Mouse (Mus musculus) v-Abl transformed pro-B cells (cell line): ENCODE data around the gene AL607142.1.

Experiments used
- in situ Hi-C, 2 experiments: fragments of 400-800 bp; cut with MboI; formaldehyde crosslinking; loops; one replicate each; pipeline ENCODE4 v1.15.1; 2025; ENCODE audit not compliant: unreplicated experiment in 2 of 2

Gene AL607142.1

DNA sequence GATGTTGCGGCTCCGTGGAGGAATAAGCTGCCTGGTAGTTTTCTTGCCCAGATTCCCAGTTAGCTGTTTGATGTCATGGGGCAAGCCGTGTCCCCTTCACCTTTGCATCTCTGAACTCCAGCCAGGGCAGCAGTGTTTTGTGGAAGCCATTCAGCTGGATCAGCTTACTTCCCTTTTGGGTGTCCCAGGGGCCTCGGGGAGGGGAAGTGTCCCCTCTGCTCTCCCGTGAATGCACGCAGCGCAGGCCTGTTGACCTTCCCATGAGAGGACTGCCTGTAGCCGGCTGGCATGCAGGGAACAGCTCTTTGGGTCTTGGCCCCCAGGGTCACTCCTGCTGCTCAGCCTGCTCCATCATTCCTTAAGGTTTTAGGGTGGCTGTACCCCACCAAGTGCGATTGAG lies 10.7 kb upstream of the AL607142.1 start:
- in situ Hi-C loops = loop anchor here (5.0 kb wide), 2 partner anchors 48 to 87 kb away; no protein-coding TSS in a partner anchor

- in situ Hi-C loops = no loop called here
Observed at GRCm38 (mm10) chr4:120056451-120056850, 8.3 kb upstream of the AL607142.1 start.

DNA sequence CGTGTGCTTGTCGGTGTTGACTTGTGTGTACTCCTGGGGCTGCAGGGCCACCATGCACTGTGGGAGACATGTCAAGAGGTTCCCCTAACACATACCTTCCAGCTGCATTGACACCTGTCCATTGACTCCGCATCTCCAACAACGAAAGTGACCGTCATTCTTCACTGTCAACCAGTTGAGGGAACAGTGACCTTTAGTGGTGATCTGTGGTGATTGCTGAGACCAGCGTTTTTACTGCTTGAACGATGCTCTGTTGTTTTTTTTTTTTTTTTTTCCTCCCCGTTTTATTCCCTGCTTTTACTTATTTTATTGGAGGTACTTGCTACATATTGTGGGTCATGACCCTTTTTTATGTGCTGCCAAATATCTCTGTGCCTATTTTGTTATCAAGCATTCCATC lies 7.3 kb upstream of the AL607142.1 start:
- in situ Hi-C loops = no loop called here

DNA sequence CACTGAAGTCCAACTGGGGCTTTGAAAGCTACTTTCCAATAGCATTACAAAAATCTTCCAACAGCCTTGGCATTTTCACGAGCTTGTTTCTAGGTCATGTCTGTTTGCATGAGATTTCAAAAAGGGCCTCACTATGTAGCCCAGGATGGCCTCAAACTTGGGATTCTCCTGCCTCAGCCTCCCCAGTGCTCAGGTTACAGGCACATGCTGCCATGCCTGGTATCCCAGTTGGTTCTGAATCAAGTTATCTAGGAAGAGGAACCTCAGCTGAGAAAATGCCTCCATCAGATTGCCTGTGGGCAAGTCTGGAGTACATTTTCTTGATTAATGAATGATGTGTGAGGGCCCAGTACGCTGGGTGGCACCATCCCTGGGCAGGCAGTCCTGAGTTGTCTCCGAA lies 6.6 kb upstream of the AL607142.1 start:
- in situ Hi-C loops = no loop called here

- in situ Hi-C loops = no loop called here
Observed at GRCm38 (mm10) chr4:120058794-120059193, 6.0 kb upstream of the AL607142.1 start.

DNA sequence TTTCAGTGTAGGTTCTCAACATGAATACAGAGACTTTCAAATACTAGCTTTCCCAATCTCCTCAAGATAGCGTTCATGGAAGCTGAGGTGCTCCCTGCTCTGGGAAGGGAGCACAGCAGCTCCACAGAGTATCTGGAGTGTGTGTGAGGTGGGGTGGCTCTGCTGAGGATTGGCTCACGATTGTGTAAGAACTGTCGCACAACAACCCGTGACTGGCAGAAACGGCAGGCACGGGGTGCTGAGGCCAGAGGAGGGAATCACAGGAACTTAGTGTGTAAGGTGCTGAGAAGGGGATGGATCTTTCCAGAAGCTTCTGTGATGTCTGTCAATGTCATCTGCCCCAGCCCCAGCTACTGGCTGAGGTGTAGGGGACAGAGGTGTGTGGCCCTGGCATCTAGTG lies 3.1 kb upstream of the AL607142.1 start:
- in situ Hi-C loops = no loop called here

- in situ Hi-C loops = no loop called here
Observed at GRCm38 (mm10) chr4:120062198-120062597, 2.6 kb upstream of the AL607142.1 start.

DNA sequence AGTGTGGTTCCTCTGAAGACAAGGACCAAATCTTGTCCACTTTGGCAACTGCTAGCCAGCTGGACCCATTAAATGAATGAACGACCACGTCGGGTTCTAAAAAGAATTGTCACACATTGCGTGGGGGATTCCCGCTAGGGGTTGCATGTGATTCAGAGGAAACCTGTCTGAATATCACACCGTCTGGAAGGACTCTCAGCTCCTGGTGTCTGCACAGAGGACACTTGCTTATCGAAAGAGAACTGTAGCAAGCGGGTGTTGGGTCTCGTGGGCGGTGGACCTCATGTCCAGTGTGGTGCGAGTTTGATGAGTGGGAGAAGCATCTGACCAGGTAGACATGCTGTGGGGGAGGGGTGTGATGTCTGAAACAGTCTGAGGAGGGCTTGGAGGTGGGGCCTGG lies 2.0 kb upstream of the AL607142.1 start:
- in situ Hi-C loops = no loop called here

DNA sequence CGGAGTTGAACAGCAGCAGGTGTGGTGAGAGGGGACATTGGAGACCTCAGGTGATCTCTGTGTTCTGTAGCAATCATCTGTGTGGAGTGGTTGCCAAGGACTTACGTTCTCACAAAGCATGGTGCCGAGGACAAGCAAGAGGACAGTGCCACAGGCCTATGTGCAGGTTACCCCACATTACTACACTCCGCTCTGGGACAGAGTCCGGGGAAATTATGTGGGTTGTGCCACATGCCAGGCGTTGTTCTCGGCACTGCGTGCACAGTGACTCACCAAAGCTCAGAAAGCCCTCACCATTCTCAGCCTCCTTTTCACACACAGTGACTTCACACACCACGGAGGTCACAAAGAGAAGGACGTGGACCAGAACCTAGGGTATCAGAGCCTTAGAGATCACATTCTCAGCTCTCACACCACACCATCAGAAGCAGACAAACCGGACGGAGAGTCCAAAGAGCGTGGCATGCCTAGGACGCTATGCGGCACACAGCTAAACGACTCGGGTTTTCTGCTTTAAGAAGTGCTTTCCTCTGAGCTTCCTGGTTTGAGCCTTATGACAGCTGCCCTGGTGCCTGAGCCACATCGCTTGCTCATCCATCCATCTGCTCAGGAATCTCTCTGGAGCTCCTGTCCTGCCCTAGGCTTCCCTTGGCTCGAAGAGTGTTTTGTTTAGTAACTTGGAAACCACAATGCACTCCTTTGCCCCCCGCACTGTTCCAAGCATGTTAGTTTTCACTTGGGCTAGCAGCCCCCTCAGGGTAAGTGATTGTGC lies 1.3 kb upstream of the AL607142.1 start:
- in situ Hi-C loops = no loop called here

DNA sequence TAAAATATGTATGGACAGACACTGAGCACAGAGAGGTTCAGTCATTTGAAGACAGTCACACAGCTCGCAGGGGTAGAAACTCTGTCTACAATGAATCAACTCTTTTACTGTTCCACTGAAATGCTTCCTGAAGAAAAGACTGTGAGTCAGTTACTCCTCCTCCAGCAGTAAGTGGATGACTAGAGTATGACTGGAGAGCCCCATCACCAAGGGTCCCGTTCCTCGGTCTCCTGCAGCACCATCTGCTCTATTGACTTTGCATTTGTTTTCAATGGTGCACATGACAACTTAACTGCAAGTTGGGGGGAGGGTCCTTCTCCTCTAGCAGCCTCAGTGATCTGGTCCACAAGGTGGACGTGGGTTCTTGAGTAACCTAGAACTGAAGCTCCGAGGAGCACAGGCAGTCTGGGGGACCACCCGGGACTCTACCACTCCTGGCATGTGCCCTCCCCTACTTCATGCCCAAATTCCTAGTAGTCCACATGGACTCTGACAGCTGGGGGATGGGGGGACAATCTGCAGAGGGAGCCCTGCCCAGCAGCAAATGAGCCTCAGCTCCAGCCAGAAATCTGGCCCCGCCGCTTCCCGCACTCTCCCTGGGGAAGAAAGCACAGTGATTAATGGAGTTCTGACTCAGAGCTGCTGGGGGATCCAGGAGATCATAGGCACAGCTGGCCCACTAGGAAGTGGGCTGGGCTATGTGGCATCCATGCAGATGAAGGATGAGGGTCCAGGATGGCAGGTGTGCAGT lies 2.2 kb downstream of the AL607142.1 start:
- in situ Hi-C loops = no loop called here

GRCm38 (mm10) chr4:120067592-120068235 lies 2.9 kb downstream of the AL607142.1 start:
- in situ Hi-C loops = no loop called here

- in situ Hi-C loops = no loop called here
Observed at GRCm38 (mm10) chr4:120068883-120069581, 4.2 kb downstream of the AL607142.1 start.

DNA sequence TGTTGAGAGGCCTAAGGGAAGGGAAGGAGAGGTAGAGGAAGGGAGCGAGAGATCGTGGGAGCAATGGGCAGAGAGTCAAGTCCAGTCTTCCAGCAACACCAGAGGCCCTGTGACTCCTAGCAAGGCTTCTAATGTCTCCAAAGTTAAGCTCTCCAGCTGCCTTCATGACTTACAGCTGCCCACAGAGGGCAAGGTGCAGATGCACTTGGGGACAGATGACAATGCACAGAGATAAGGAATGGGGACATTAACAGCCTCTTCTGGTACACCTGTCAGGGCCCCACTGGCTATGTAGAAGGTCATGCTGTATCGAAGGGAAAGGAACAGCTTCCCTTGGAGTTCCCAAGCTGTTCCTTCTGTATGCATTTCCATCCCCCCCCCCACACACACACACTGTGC lies 4.8 kb downstream of the AL607142.1 start:
- in situ Hi-C loops = no loop called here

DNA sequence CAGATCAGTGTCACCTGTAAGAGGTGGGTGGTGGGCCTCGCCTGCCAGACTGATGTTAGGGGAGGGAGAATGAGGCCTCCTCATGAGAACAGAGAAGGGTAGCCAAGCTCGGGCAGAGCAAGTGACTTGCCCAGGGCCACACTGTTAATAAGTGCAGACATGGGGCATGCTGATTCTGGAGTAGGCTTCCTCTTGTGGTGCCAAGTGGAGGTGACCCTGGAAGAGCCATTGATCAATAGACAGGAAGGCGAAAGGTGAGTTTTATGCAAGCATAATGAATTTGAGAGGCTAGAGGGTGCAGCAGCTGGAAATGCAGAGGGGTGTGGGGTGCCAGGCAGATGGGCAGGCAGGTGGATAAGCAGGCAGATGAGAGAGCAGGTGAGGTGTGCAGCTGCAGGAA lies 6.6 kb downstream of the AL607142.1 start:
- in situ Hi-C loops = no loop called here

- in situ Hi-C loops = no loop called here
Observed at GRCm38 (mm10) chr4:120071842-120072507, 7.2 kb downstream of the AL607142.1 start.

DNA sequence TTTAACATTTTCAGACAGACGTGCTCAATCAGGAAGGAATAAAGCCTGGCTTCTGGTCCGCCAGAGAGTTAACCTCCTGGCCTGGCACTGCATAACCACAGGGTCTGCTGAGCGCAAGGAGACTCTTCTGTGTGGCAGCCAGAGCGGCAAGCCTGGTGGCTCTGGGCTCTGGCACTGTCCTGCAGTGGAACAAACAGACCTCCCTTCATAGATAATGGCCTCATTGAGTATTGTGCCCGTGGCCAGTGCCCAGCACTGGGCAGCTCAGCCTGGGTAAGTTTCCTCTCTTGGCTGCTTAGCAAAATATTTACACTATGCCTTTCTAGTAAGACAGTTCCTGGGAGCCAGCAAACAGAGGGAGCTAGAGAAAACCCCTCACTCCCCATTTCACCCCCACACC lies 9.3 kb downstream of the AL607142.1 start:
- in situ Hi-C loops = no loop called here

DNA sequence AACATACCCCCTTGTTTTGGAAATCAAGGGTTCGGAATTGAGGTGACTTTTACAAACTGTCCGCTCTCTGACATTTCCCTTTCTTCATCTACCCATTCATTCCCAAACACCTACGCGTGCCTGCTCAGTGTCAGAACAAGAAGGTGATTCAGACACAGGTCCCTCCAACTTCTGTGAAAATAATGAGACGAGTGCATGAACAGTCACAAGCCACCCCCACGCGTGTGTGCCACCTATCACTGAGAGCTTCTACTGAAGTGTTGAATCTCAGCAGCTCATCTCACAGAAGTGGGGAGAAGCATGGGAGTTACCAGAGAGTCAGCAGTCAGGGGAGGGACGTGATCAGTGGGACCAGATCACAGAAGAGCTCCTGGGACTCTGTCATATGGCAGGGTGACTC lies 12.5 kb downstream of the AL607142.1 start:
- in situ Hi-C loops = no loop called here

GRCm38 (mm10) chr4:120082527-120082926 lies 17.7 kb downstream of the AL607142.1 start:
- in situ Hi-C loops = no loop called here

DNA sequence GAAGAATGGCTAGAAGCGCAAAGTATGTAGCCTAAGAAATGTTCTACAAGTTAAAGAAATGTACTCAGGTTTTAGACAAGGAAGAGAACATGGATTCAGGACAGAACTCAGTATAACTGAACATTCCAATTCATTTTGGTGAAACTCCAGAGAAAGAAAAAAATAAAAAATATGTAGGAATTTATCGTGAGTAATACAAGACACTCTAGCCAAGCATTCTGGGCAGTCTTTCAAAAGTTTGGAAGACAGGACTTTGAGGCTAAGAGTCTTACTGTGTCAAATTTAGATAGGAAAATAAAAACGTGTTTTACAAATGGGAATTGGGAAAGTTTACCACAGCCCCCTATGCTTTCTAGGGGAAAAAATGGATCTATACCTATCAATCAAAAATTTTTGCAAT lies 18.9 kb downstream of the AL607142.1 start:
- in situ Hi-C loops = no loop called here

- in situ Hi-C loops = no loop called here
Observed at GRCm38 (mm10) chr4:120089536-120089935, 24.7 kb downstream of the AL607142.1 start.
